Mouse (Mus musculus) testis, postnatal 10 days (tissue): ENCODE results near the gene Pnmal1.

Experiments
- DNase-seq: peaks from one replicate; pipeline ENCODE4 v3.0.0; 2021; ENCODE audit warnings: low spot score

The Pnmal1 gene

GRCm38 (mm10) chr7:16995345-16995744, 35.9 kb downstream of the Pnmal1 start:
- no peak for DNase-seq

GRCm38 (mm10) chr7:16999233-16999632, 39.8 kb downstream of the Pnmal1 start:
- no peak for DNase-seq

DNA sequence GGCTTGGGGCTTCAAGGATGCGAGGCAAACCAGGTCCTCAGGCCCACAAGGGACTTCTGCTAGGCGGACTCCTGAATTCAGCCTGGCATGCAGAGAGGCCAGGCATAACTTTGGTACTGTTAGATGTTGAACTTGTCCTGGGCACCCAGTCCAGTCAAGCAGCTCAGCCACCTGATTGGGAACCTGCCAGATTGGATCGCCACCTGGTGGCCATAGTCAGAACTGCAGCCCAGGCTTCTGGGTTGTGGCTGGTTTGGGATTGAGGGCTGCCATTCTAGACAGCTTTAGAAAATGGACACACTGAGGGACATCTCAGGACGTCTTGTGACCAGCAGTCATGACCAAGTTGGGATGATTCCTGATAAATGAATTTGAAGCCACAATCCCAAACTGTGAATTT, 40.2 kb downstream of the Pnmal1 start:
- peak; percentile 96 for DNase-seq

DNA sequence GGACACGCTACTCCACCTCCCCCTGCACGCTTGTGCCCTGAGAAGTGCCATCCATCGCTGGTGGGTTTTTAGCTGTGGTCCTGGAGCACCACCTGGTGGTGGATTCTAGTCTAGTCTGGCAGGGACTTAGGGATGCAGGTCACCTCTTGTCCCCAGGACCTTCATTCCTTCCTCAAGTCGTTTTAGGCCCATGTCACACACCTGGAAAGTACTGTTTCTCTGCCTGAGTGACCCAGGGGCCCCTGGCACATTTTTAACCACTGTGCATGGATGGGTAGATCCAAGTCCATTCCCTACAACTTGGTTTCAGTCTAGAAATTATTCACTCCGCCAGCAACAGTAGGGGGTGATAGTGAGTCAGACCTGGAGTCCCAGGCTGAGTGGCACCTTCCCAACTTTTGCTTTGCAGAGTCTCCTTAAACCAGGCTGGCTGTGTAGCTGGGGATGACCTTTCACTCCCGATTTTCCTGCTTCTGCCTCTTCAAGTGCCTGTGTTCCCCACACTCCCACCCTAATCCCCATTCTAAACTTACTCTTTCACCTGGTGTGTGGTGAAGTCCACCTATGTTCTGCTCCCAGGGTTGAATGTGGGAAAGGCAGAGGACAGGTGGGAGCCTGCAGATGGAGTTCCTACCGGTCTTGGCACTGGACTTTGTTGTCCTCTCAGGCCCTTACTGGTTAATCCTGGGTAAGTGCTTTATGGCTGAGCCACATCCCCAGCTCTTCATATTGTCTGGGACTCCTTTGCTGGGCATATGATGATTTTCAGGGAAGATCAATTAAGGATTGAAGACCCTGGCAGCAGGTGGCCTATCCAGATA, 43.1 kb downstream of the Pnmal1 start:
- DNase-seq = peak; percentile 89

DNA sequence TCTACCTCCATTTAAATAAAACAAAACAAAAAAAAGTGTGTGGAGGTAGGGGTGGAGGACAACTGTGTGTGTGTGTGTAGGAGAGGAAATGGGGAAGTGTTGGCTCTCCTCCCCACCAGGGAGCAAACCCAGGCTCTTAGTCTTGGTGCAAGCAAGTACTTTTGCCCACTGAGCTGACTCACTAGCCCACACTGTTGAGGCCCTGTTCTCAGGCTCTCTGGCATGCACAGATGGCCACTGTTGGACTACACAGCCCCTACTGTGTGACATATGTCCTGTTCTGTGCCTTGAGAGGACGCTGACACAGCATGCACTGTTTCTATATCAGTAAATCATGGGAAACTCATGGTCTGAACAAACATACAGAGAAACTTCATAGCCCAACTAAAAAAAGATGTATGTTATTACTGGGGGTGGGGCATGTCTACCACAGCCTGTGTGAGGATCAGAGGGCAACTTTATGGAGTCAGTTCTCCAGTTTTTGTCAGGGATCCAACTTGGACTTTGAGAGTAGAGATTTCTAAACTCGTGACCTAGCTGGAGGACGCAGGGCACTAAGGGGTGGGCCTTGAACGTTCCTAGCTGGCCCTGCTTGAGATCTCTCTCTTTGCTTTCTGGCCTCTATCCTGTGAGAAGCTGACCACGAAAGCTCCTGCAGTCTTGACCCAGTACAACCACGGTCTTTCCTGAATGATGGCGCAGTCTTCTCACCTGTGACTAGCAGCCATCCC, 43.9 kb downstream of the Pnmal1 start:
- no peak for DNase-seq

- DNase-seq = no peak
Observed at GRCm38 (mm10) chr7:17004716-17005115, 45.2 kb downstream of the Pnmal1 start.

- no peak for DNase-seq
Observed at GRCm38 (mm10) chr7:17007300-17007699, 47.8 kb downstream of the Pnmal1 start.

DNA sequence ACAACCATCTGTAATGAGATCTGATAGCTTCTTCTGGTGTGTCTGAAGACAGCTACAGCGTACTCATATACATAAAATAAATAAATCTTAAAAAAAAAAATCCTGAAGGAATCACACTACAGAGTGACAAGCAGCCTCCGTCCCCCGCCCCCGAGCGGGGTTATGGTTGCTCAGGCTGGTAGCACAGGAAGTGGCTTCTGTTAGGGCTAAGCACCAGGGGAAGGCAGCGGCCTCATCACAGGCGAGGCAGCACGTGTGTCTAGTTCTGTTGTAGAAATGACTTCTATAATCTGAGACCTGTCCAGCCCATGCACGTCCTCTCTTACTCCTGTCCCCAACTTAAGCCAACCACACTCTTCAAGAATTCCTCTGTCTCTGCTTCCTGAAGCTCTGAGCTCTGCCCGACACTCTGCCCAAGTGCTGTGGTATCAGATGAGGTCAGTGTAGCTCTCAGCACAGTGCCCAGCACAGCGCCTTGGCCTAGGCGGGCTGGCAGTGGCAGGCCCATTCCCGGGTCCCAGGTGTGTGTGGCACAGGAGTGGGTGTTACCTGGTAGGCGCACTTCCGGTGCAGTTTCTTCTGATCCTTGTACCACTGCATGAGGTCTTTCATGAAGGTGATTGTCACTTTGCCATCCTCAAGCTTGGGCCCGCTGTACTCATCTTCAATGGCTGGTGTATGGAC, 50.0 kb downstream of the Pnmal1 start:
- DNase-seq = no peak

DNA sequence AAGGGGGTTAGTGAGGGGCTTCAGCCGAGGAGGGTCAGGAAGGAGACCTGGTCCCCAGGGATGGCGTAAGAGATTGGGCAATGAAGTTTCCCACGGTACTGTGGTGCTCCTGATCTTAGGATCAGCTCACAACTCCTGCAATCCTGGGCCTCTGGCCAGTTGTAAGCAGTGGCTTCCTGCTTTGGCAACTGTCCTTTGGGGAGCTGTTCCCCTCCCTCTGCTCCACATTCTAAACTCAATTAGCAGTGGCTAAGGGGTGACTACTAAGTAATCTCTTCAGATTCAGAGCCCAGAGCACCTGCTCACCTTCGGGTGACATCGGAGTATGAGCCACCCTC, 50.5 kb downstream of the Pnmal1 start:
- no peak for DNase-seq

GRCm38 (mm10) chr7:17011909-17012590, 52.6 kb downstream of the Pnmal1 start:
- DNase-seq = no peak
